Comparison of ENCODE assay signal across 19 mouse cellular contexts in the genomic region with DNA sequence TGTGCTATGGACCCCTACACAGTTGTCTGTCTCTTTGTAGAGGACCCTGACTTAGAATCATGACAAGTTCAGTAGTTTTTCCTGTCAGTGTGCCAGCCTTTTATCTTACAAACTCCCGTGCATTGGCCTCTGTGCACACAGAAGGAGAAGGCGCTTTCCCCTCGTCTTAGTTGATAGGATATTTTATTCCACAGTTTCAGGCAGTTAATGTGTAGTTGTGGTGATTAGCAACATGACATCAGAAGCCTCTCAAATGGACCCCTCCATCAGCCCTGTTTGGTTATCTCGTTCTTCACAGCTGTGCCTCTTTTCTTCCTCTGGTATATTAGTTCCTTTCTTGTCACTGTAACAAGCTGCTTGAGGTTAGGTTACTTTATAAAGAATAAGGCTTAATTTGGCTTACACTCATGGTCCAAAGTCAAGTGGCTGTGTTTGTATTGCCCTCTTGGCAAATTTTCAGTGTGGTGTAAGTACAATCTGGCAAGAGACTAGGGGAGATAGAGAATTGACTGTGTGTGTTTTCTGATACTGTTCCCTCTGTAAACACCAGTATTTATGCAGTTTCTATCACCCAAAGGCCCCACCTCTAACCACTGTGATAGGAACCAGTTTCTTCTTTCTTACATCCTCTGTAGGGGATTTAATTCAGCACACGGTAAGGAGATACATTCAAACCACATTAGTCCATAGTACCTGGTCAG.
DNase-seq lines count a peak whose midpoint lies in the region; ATAC-seq and TF ChIP-seq lines count a peak whose summit lies in the region.
"Had no signal": no experiment of that assay in that cellular context is flagged by ENCODE, and none has a peak within 500 bp of the region (broad histone marks: within the 10 kb centered on the region; RNA-seq: fewer than 3 reads in every experiment).

No protein-coding gene starts in this region.

- TF ChIP-seq EP300 in lung, postnatal 0 days (IDR thresholded peaks at IDR 0.05), result no peak

- WGBS in forebrain, postnatal 0 days, result 64% methylated on average over 5 of the region's 5 CpGs
- 90% methylated on average over 5 of the region's 5 CpGs for WGBS in forebrain, embryonic 11.5 days
- 94% methylated on average over 5 of the region's 5 CpGs for WGBS in midbrain, embryonic 11.5 days
- 82% methylated on average over 5 of the region's 5 CpGs for WGBS in midbrain, embryonic 14.5 days
- 17% methylated on average over 5 of the region's 5 CpGs for WGBS in liver, embryonic 15.5 days (ENCODE audit: insufficient replicate concordance)
- WGBS in lung, postnatal 0 days, result 68% methylated on average over 5 of the region's 5 CpGs

- H3K27ac ChIP-seq in forebrain, postnatal 0 days (ENCODE audit: low read depth, low read length), result 0 out of 2 replicates have a peak overlapping the region, but pooled peaks have one; percentile 42
- no peak overlapping the region for H3K27ac ChIP-seq in forebrain, embryonic 11.5 days (ENCODE audit: low read depth, low read length)
- H3K27ac ChIP-seq in midbrain, embryonic 11.5 days (ENCODE audit: low read depth, low read length), result no peak overlapping the region
- H3K27ac ChIP-seq in midbrain, embryonic 14.5 days (replicated peaks; ENCODE audit: low read depth, low read length), result no peak overlapping the region
- H3K27ac ChIP-seq in liver, embryonic 15.5 days (replicated peaks), result peak overlapping the region; percentile 67
- no peak overlapping the region for H3K27ac ChIP-seq in lung, postnatal 0 days (ENCODE audit: low read length)
- H3K27ac ChIP-seq: embryonic facial prominence, embryonic 10.5 days; hindbrain, embryonic 10.5 days; kidney, embryonic 15.5 days; left cerebral cortex, adult 2 months; midbrain, embryonic 10.5 days had no signal

- H3K9me3 ChIP-seq in forebrain, postnatal 0 days (ENCODE audit: low read length), result no peaks in the 10 kb centered on the region
- H3K9me3 ChIP-seq in forebrain, embryonic 11.5 days (ENCODE audit: control insufficient read depth, low read length), result no peaks in the 10 kb centered on the region
- no peaks in the 10 kb centered on the region for H3K9me3 ChIP-seq in midbrain, embryonic 11.5 days (ENCODE audit: control insufficient read depth, low read length)
- H3K9me3 ChIP-seq in midbrain, embryonic 14.5 days (ENCODE audit: control insufficient read depth, low read length), result no peaks in the 10 kb centered on the region
- H3K9me3 ChIP-seq in liver, embryonic 15.5 days (replicated peaks), result no peaks in the 10 kb centered on the region
- H3K9me3 ChIP-seq in lung, postnatal 0 days (ENCODE audit: low read length), result no peaks in the 10 kb centered on the region
- H3K9me3 ChIP-seq: embryonic facial prominence, embryonic 10.5 days; hindbrain, embryonic 10.5 days; kidney, embryonic 15.5 days; midbrain, embryonic 10.5 days had no signal

- no peaks in the 10 kb centered on the region for H3K27me3 ChIP-seq in forebrain, postnatal 0 days (ENCODE audit: insufficient read depth, low read length)
- no peaks in the 10 kb centered on the region for H3K27me3 ChIP-seq in forebrain, embryonic 11.5 days (ENCODE audit: control insufficient read depth, insufficient read depth, low read length)
- H3K27me3 ChIP-seq in midbrain, embryonic 11.5 days (ENCODE audit: control insufficient read depth, insufficient read depth, low read length), result no peaks in the 10 kb centered on the region
- no peaks in the 10 kb centered on the region for H3K27me3 ChIP-seq in midbrain, embryonic 14.5 days (ENCODE audit: control insufficient read depth, insufficient read depth, low read length)
- H3K27me3 ChIP-seq in liver, embryonic 15.5 days, result no peaks in the 10 kb centered on the region
- H3K27me3 ChIP-seq in lung, postnatal 0 days (replicated peaks; ENCODE audit: insufficient read depth, low read length), result no peaks in the 10 kb centered on the region
- H3K27me3 ChIP-seq: kidney, embryonic 15.5 days had no signal

- H3K4me3 ChIP-seq in forebrain, postnatal 0 days (ENCODE audit: low read depth, low read length), result no peak overlapping the region
- H3K4me3 ChIP-seq in forebrain, embryonic 11.5 days (ENCODE audit: low read depth, low read length), result no peak overlapping the region
- H3K4me3 ChIP-seq in midbrain, embryonic 11.5 days (ENCODE audit: low read depth, low read length), result no peak overlapping the region
- H3K4me3 ChIP-seq in midbrain, embryonic 14.5 days (replicated peaks; ENCODE audit: low read depth, low read length), result no peak overlapping the region
- H3K4me3 ChIP-seq in liver, embryonic 15.5 days (replicated peaks), result no peak overlapping the region
- H3K4me3 ChIP-seq in lung, postnatal 0 days (ENCODE audit: low read depth, low read length), result no peak overlapping the region
- H3K4me3 ChIP-seq: embryonic facial prominence, embryonic 10.5 days; erythroblast, embryonic 14.5 days; hindbrain, embryonic 10.5 days; kidney, embryonic 15.5 days; left cerebral cortex, adult 2 months; midbrain, embryonic 10.5 days; myocyte had no signal

- ATAC-seq in forebrain, postnatal 0 days, result no peak
- no peak for ATAC-seq in forebrain, embryonic 11.5 days (replicated peaks; ENCODE audit: low FRiP score)
- ATAC-seq in midbrain, embryonic 11.5 days (ENCODE audit: low FRiP score), result no peak
- ATAC-seq in midbrain, embryonic 14.5 days (ENCODE audit: low FRiP score, low TSS enrichment), result no peak
- ATAC-seq in liver, embryonic 15.5 days (ENCODE audit: insufficient read depth), result peak; percentile 60
- ATAC-seq in lung, postnatal 0 days, result no peak

- H3K36me3 ChIP-seq in forebrain, postnatal 0 days (ENCODE audit: insufficient read depth), result 0 out of 2 replicates have a peak, but pooled peaks cover 3% of the 10 kb centered on the region
- peaks cover 4% of the 10 kb centered on the region; the same call in 1 of the 2 replicates for H3K36me3 ChIP-seq in forebrain, embryonic 11.5 days (ENCODE audit: control insufficient read depth, insufficient read depth, low read length)
- 0 out of 2 replicates have a peak, but pooled peaks cover 3% of the 10 kb centered on the region for H3K36me3 ChIP-seq in midbrain, embryonic 11.5 days (ENCODE audit: control insufficient read depth, insufficient read depth, low read length)
- no peaks in the 10 kb centered on the region for H3K36me3 ChIP-seq in midbrain, embryonic 14.5 days (ENCODE audit: control insufficient read depth, insufficient read depth, low read length)
- no peaks in the 10 kb centered on the region for H3K36me3 ChIP-seq in liver, embryonic 15.5 days (replicated peaks)
- no peaks in the 10 kb centered on the region for H3K36me3 ChIP-seq in lung, postnatal 0 days (ENCODE audit: insufficient read depth, low read length)

- no peak for DNase-seq in forebrain, postnatal 0 days
- DNase-seq in forebrain, embryonic 11.5 days (ENCODE audit: low spot score), result no peak
- DNase-seq in midbrain, embryonic 11.5 days (ENCODE audit: low spot score, missing footprints), result peak; percentile 12
- DNase-seq in midbrain, embryonic 14.5 days, result no peak
- no peak for DNase-seq in ovary, postnatal 14 days (ENCODE audit: low spot score)
- DNase-seq in lung, postnatal 0 days (ENCODE audit: low spot score), result no peak
- DNase-seq in cerebellum, adult 11 months, result no peak
- DNase-seq: adrenal gland, postnatal 36 days; cerebellum, postnatal 25 days; right cerebral cortex, adult 18-20 months; thymus, postnatal 25 days had no signal

- no peak overlapping the region for H3K9ac ChIP-seq in forebrain, postnatal 0 days
- no peak overlapping the region for H3K9ac ChIP-seq in forebrain, embryonic 11.5 days (ENCODE audit: low read length)
- H3K9ac ChIP-seq in midbrain, embryonic 11.5 days (ENCODE audit: low read length), result no peak overlapping the region
- no peak overlapping the region for H3K9ac ChIP-seq in midbrain, embryonic 14.5 days (replicated peaks; ENCODE audit: low read length)
- no peak overlapping the region for H3K9ac ChIP-seq in liver, embryonic 15.5 days
- no peak overlapping the region for H3K9ac ChIP-seq in lung, postnatal 0 days (replicated peaks; ENCODE audit: low read depth)
- H3K9ac ChIP-seq: kidney, embryonic 15.5 days had no signal

- peaks cover 28% of the 10 kb centered on the region for H3K4me1 ChIP-seq in forebrain, postnatal 0 days (ENCODE audit: insufficient read depth)
- H3K4me1 ChIP-seq in forebrain, embryonic 11.5 days (replicated peaks; ENCODE audit: control insufficient read depth, insufficient read depth, low read length), result no peaks in the 10 kb centered on the region
- no peaks in the 10 kb centered on the region for H3K4me1 ChIP-seq in midbrain, embryonic 11.5 days (ENCODE audit: control insufficient read depth, insufficient read depth, low read length)
- H3K4me1 ChIP-seq in midbrain, embryonic 14.5 days (ENCODE audit: control insufficient read depth, insufficient read depth, low read length), result peaks cover 4% of the 10 kb centered on the region; the same call in 1 of the 2 replicates
- H3K4me1 ChIP-seq in liver, embryonic 15.5 days (replicated peaks), result peaks cover 53% of the 10 kb centered on the region
- H3K4me1 ChIP-seq in lung, postnatal 0 days (ENCODE audit: insufficient read depth, low read depth, low read length), result peaks cover 18% of the 10 kb centered on the region; the same call in 1 of the 2 replicates

- TF ChIP-seq CTCF in forebrain, postnatal 0 days (IDR thresholded peaks at IDR 0.05; ENCODE audit: low read depth), result no peak
- no peak for TF ChIP-seq CTCF in lung, postnatal 0 days (IDR thresholded peaks at IDR 0.05)

- H3K4me2 ChIP-seq in forebrain, postnatal 0 days (ENCODE audit: low read depth), result no peak overlapping the region
- H3K4me2 ChIP-seq in forebrain, embryonic 11.5 days (ENCODE audit: low read depth, low read length, severe bottlenecking), result no peak overlapping the region
- no peak overlapping the region for H3K4me2 ChIP-seq in midbrain, embryonic 11.5 days
- H3K4me2 ChIP-seq in midbrain, embryonic 14.5 days (ENCODE audit: low read length), result no peak overlapping the region
- 0 out of 2 replicates have a peak overlapping the region, but pooled peaks have one; percentile 15 for H3K4me2 ChIP-seq in liver, embryonic 15.5 days
- H3K4me2 ChIP-seq in lung, postnatal 0 days (replicated peaks; ENCODE audit: low read depth, low read length), result no peak overlapping the region
- H3K4me2 ChIP-seq: kidney, embryonic 15.5 days had no signal

Comparison
In these comparisons a context has a peak if more than half of its experiments do, and no peak if none do; other contexts are left out.
1. H3K27ac ChIP-seq: peak in forebrain, postnatal 0 days (single experiment) and liver, embryonic 15.5 days (single experiment); none in forebrain, embryonic 11.5 days (single experiment), midbrain, embryonic 11.5 days (single experiment), midbrain, embryonic 14.5 days (single experiment) and lung, postnatal 0 days (single experiment).